Mouse (Mus musculus) lung, adult 2 months (tissue): ENCODE measurements around the gene Exosc8.

Source experiments
- CTCF ChIP-seq: fragments of 200-500 bp; IDR thresholded peaks from 2 replicates; pipeline ENCODE4 v1.5.1; 2011; ENCODE audit warnings: mild to moderate bottlenecking, low read length, control low read depth; ENCODE audit not compliant: insufficient read depth
- POLR2A ChIP-seq: fragments of 200-500 bp; IDR thresholded peaks from 2 replicates; pipeline ENCODE4 v1.6.1; 2011; ENCODE audit warnings: low read depth, mild to moderate bottlenecking, control low read depth, low read length, borderline replicate concordance; ENCODE audit errors: extremely low read depth

GRCm38 (mm10) chr3:54759211-54759610 lies 24.0 kb upstream of the Exosc8 start:
- TF ChIP-seq POLR2A = no peak
- TF ChIP-seq CTCF = no peak
